Mouse (Mus musculus) limb, embryonic 14.5 days (tissue): Measurements from ENCODE around the gene D430041D05Rik. TPM values are rescaled to one million over a fixed set of nuclear protein-coding genes. Genes with fewer than 3 reads are reported as not detected.

Source experiments
- ATAC-seq: fragments of 200-750 bp; cut with Nextera tagmentation; 2 replicates; pipeline ENCODE4 v1.8.0; 2017; ENCODE audit warnings: low read depth, moderate number of reproducible peaks, moderate TSS enrichment; ENCODE audit not compliant: low FRiP score
- DNase-seq: peaks from one replicate; pipeline ENCODE4 v3.0.0-alpha.2; 2015; ENCODE audit warnings: low spot score
- H3K27ac ChIP-seq: fragments of 300-500 bp; sonication (generic); replicated peaks from 2 replicates; pipeline ENCODE4 v1.5.1; 2014; ENCODE audit warnings: low read depth, mild to moderate bottlenecking, low read length, moderate library complexity, mixed read lengths
- H3K27me3 ChIP-seq: fragments of 300-500 bp; sonication (generic); 2 replicates; pipeline ENCODE4 v1.6.1; 2014; ENCODE audit warnings: low read length, mixed read lengths; ENCODE audit not compliant: control insufficient read depth, insufficient read depth
- H3K36me3 ChIP-seq: fragments of 300-500 bp; sonication (generic); 2 replicates; pipeline ENCODE4 v1.6.1; 2014; ENCODE audit warnings: mild to moderate bottlenecking, low read length, moderate library complexity, mixed read lengths; ENCODE audit not compliant: control insufficient read depth, insufficient read depth
- H3K4me1 ChIP-seq: fragments of 300-500 bp; sonication (generic); 2 replicates; pipeline ENCODE4 v1.6.1; 2014; ENCODE audit warnings: antibody characterized with exemption, low read length, mixed read lengths; ENCODE audit not compliant: control insufficient read depth, insufficient read depth
- H3K4me2 ChIP-seq: fragments of 300-500 bp; sonication (generic); replicated peaks from 2 replicates; pipeline ENCODE4 v1.6.1; 2014; ENCODE audit warnings: low read depth, mild to moderate bottlenecking, low read length, moderate library complexity; ENCODE audit not compliant: severe bottlenecking
- H3K4me3 ChIP-seq: fragments of 300-500 bp; sonication (generic); replicated peaks from 2 replicates; pipeline ENCODE4 v1.5.1; 2014; ENCODE audit warnings: low read length
- H3K9ac ChIP-seq: fragments of 300-500 bp; sonication (generic); 2 replicates; pipeline ENCODE4 v1.6.1; 2014; ENCODE audit warnings: mild to moderate bottlenecking, low read depth, low read length, moderate library complexity; ENCODE audit not compliant: severe bottlenecking
- H3K9me3 ChIP-seq: fragments of 300-500 bp; sonication (generic); 2 replicates; pipeline ENCODE4 v1.6.1; 2016; ENCODE audit warnings: low read length; ENCODE audit not compliant: control insufficient read depth
- POLR2A ChIP-seq: fragments of 200-500 bp; IDR thresholded peaks from 2 replicates; pipeline ENCODE4 v1.8.0; 2012; ENCODE audit warnings: inconsistent platforms, mild to moderate bottlenecking, moderate library complexity, borderline replicate concordance; ENCODE audit not compliant: insufficient read depth, insufficient read length; ENCODE audit errors: extremely low read depth
- WGBS: fragments of 180-500 bp; shearing (Covaris S2); extraction: QIAGEN DNeasy Blood & Tissue Kit; methylation state at CpG from one replicate; pipeline ENCODE4 v1.1.7; 2014; 5-methylcytosine and 5-hydroxymethylcytosine counted together
- polyA plus RNA-seq, 2 experiments: library from polyadenylated mRNA; depleted of rRNA in 1 of 2; stranded (reverse) in 1 of 2; unstranded in 1 of 2; fragments of >200 nt; fragmentation: Nextera tagmentation in 1 of 2; extraction: Ambion mirVana in 1 of 2; gene quantifications; 2 replicates each; pipeline versions ENCODE4 v1.2.1 to v1.2.3; 2012 to 2014

Gene D430041D05Rik
- polyA plus RNA-seq, 2 experiments: 1.1 TPM

DNA sequence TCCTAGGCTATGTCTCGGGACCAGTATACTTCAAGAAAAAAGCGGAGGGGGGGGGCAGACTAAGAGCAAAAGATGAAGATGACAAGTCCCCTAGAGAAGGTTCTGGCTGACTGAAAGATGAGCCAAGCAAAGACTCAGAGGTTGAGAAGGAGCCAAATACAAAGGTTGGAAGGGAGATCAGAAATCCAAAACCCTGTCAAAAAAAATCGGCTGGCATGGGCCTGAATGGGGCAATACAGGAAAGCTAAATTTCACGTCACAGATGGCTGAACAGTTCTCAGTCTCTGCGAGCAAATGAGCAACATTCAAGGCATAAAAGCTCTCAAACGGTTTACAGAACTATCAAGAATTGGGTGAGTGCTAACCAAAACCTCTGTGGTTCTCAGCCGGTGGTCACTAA is 2.5 kb downstream of the D430041D05Rik start:
- ATAC-seq: no peak
- Histone ChIP-seq H3K27me3 (peaks cover 46% of the 10 kb centered on the region), H3K4me1 (peaks cover 4% of the 10 kb centered on the region; the same call in 1 of the 2 replicates), H3K4me2 (no peak overlapping the region), H3K27ac (no peak overlapping the region), H3K9ac (no peak overlapping the region), H3K4me3 (no peak overlapping the region), H3K36me3 (no peaks in the 10 kb centered on the region), H3K9me3 (no peaks in the 10 kb centered on the region)
- no peak for DNase-seq
- TF ChIP-seq POLR2A: no peak
- 65% methylated on average over 7 of the region's 7 CpGs for WGBS

DNA sequence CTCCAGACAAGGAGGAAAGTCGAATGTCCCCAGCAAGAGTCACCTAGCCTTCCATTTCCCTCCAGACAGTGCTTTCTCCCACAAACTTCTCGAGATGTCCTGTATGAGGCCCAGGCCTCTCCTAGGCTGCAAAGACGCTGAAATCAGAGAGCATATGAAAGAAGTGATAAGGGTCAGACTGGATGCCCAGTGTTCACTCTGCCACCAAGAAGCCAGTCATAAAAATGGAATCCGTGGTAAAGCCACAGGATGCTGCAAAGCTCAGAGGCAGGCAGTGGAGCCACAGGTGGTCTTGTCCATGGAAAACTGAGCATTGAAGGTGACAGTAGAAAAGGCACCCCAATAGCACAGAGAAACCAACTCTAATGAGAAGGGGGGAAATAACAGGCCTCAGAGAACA is 2.9 kb downstream of the D430041D05Rik start:
- no peak for TF ChIP-seq POLR2A
- H3K9ac ChIP-seq: no peak overlapping the region
- peaks cover 4% of the 10 kb centered on the region; the same call in 1 of the 2 replicates for H3K4me1 ChIP-seq
- no peak overlapping the region for H3K4me3 ChIP-seq
- WGBS: 65% methylated on average over 4 of the region's 4 CpGs
- H3K4me2 ChIP-seq: no peak overlapping the region
- no peaks in the 10 kb centered on the region for H3K36me3 ChIP-seq
- H3K27ac ChIP-seq: no peak overlapping the region
- H3K27me3 ChIP-seq: peaks cover 43% of the 10 kb centered on the region
- no peak for DNase-seq
- H3K9me3 ChIP-seq: no peaks in the 10 kb centered on the region
- ATAC-seq: no peak

DNA sequence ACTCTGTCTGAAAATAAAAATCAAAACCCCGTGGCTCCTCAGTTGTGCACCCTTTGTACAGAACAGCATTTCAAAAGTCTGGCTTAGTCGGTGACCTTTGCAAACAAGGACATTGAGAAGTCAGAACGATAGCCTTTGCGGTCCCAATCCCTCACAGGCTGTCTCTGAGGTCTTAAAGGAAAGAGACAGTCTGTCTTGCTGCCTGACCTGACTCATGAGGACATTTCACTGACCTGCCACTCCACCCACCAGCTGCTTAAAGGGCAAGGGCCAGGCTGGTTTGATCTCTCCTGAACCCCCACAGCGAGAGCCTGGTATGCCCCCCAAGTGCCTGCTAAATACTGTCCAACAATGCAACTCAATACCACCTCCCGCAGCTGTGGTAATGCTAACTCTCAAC is 6.8 kb downstream of the D430041D05Rik start:
- ATAC-seq: no peak
- 87% methylated on average over 6 of the region's 6 CpGs for WGBS

DNA sequence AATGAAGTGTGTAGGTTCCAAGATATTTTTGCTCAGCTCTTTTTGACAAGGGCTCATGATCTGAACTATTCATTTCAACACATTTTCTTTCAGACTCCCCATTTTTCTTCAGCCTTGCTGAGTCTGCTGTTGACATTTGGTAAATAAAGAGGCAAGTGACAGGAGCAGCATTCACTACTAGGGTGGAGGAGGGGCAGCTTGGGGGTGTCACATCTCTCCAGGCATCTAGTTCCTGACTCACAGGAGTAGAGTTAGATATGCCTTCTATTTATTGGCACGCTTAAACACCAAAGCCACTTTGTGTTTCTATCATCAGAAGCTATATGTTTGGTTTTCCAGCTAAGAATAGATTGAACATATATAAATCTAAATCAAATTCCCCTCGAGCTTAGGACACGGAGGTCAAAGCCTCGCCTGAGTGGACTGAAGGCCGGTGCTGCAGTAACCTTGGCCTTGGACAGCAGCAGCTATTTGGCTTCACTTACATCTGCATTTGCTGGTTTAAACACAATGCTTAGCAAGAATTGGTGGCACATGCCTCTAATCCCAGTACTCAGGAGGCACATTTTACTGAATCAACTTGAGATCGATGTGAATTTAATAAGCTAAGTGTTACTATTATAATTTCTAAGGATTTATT is 12.0 kb downstream of the D430041D05Rik start:
- no peaks in the 10 kb centered on the region for H3K27me3 ChIP-seq
- H3K36me3 ChIP-seq: no peaks in the 10 kb centered on the region
- no peak for TF ChIP-seq POLR2A
- ATAC-seq (no peak), DNase-seq (no peak)
- no peak overlapping the region for H3K4me3 ChIP-seq
- WGBS: 86% methylated on average over 6 of the region's 6 CpGs
- no peak overlapping the region for H3K4me2 ChIP-seq
- no peak overlapping the region for H3K27ac ChIP-seq
- no peaks in the 10 kb centered on the region for H3K4me1 ChIP-seq
- no peak overlapping the region for H3K9ac ChIP-seq
- no peaks in the 10 kb centered on the region for H3K9me3 ChIP-seq

More for the DNA sequence above, 6.8 kb downstream of the D430041D05Rik start:
- H3K27me3 ChIP-seq: peaks cover 13% of the 10 kb centered on the region; the same call in 1 of the 2 replicates
- no peak for TF ChIP-seq POLR2A
- no peak overlapping the region for H3K4me3 ChIP-seq
- no peaks in the 10 kb centered on the region for H3K4me1 ChIP-seq
- H3K9ac ChIP-seq: no peak overlapping the region
- no peaks in the 10 kb centered on the region for H3K36me3 ChIP-seq
- H3K9me3 ChIP-seq: no peaks in the 10 kb centered on the region
- DNase-seq: no peak
- H3K4me2 ChIP-seq: no peak overlapping the region
- H3K27ac ChIP-seq: no peak overlapping the region

DNA sequence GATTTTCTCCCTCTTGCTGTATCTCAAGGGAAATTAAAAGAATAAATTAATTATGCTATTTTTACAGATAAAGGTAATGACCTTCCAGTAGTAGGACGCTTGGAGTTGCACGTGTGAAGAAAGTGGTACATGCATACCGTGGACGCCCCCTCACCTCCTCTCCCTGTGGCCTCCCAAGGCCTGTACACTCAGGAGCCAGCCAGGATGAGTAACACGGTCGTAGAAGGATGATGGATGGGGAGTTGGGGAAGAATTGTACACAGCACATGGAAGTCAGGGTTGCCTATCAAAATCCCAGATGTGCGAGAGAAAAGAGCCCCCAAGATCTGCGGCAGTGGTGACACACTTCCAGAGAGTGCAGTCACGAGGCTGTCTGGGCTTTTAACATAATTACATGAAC is 14.9 kb downstream of the D430041D05Rik start:
- 75% methylated on average over 9 of the region's 9 CpGs for whole genome bisulfite sequencing
- Histone ChIP-seq H3K4me2 (no peak overlapping the region), H3K9ac (no peak overlapping the region), H3K27ac (no peak overlapping the region), H3K4me3 (no peak overlapping the region), H3K27me3 (no peaks in the 10 kb centered on the region), H3K4me1 (no peaks in the 10 kb centered on the region), H3K36me3 (no peaks in the 10 kb centered on the region), H3K9me3 (no peaks in the 10 kb centered on the region)
- ATAC-seq: no peak
- TF ChIP-seq POLR2A: no peak
- DNase-seq: no peak

DNA sequence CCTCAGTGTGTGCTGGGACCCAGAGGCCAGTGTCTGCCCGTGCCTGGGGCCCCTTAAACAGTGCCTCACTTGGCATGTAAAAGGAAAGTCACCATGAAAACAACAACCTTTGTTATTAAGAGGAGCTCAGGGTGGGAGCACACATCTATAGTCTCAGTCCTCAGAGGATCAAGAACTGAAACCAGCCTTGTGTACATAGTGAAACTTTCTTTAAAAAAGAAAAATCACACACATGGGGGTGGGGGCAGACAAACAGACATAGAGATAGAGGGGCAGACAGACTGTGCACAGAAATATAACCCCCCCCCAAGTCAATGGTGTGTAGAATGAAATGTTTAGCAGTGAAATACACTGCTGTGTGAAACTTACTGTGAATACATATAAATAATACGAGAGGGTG is 16.0 kb downstream of the D430041D05Rik start:
- WGBS: 70% methylated on average over 2 of the region's 2 CpGs
- H3K27me3 ChIP-seq: no peaks in the 10 kb centered on the region
- TF ChIP-seq POLR2A: no peak

More for the DNA sequence above, 16.0 kb downstream of the D430041D05Rik start:
- Histone ChIP-seq H3K4me2 (no peak overlapping the region), H3K36me3 (no peaks in the 10 kb centered on the region), H3K9ac (no peak overlapping the region), H3K4me3 (no peak overlapping the region), H3K4me1 (no peaks in the 10 kb centered on the region), H3K9me3 (no peaks in the 10 kb centered on the region), H3K27ac (no peak overlapping the region)
- DNase-seq: no peak
- no peak for ATAC-seq
